Mouse (Mus musculus) testis, adult 2 months (tissue): ENCODE results near the gene Spon1.

Source experiments
- CTCF ChIP-seq: fragments of 200-500 bp; IDR thresholded peaks from 2 replicates; pipeline ENCODE4 v1.5.1; 2012; ENCODE audit warnings: low read depth, mild to moderate bottlenecking, inconsistent platforms, low read length, moderate library complexity; ENCODE audit not compliant: control insufficient read depth, insufficient read depth, insufficient replicate concordance
- POLR2A ChIP-seq: fragments of 200-500 bp; IDR thresholded peaks from 2 replicates; pipeline ENCODE4 v1.6.1; 2012; ENCODE audit warnings: low read depth, mild to moderate bottlenecking, inconsistent platforms, low read length, moderate library complexity; ENCODE audit not compliant: control insufficient read depth

DNA sequence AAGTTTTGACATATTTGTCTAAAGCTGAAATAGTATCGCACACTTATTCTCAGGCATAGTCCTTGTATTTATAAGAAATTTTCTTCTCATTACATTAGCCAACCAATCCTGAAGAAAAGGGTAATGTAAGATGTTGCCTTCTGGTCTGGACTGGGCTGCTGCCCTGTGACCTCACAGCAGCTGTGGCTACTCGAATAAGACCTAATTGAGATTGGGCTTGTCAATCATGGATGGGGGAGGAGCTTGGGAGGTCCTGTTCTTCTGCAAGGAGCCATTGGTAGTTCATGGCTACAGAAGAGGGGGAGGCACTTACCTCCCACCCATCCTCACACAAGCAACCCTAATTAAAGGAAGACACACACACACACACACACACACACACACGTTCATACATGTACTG is 27.1 kb downstream of the Spon1 start:
- no peak for TF ChIP-seq CTCF
- no peak for TF ChIP-seq POLR2A
